Mouse (Mus musculus): ENCODE measurements at regions not wholly inside any gene's neighbourhood (a gene's known extent, or its start where the extent isn't known, plus 50 kb on each side); places are given as distances from the start of the nearest gene placed in this dataset.

DNA sequence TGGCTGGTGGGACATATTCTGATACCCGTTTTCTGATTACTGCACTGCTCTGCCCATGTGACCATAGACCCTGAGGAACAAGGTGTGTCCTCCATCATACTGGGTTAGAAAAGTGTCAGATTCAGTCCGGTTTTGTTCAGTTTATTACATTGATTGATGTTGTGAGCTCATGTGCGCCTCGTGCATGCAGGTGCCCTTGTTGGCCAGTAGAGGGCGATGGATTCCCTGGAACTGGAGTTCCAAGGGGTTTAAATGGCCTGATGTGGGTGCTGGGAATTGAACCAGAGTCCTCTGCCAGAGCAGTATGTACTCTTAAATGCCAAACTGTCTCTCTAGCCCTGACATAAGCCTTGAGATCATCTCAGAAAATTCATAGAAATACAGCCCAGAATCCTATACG is 144.8 kb upstream of the 1600014C23Rik start:
- Histone ChIP-seq H3K9ac (replicated peaks) (no peak overlapping the region), H3K27me3 (peaks cover 6% of the 10 kb centered on the region), H3K4me3 (replicated peaks) (no peak overlapping the region), H3K9me3 (peaks cover 5% of the 10 kb centered on the region; the same call in 1 of the 2 replicates), H3K27ac (no peak overlapping the region), H3K36me3 (no peaks in the 10 kb centered on the region), H3K4me2 (no peak overlapping the region), H3K4me1 (replicated peaks) (peaks cover 33% of the 10 kb centered on the region)
- WGBS = 91% methylated on average over 6 of the region's 6 CpGs
- ATAC-seq (ENCODE audit: insufficient number of reproducible peaks, insufficient read depth, low FRiP score, low TSS enrichment, low read depth) = no peak

DNA sequence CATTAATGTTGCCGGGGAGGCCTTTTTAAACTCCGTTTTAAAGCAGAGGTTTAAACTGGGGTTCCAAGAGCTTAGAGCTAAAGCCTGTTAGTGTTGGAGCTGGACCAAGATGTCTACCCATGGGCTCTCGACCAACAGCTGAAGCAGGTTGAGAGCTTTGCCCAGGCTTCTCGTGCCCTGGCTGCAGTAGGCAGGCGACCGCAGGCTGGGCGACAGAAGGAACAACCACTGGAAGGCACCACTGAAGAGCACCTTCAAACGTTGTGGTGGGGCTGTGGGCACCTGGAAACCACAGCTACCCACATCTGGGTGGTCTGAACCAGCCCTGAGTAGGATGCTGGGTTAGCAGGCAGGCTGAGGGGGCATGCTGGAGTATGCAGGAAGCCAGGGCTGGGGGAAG is 141.7 kb upstream of the 1600014C23Rik start:
- H3K4me2 ChIP-seq = no peak overlapping the region
- H3K9ac ChIP-seq (replicated peaks) = no peak overlapping the region
- no peak for ATAC-seq (ENCODE audit: insufficient number of reproducible peaks, insufficient read depth, low FRiP score, low TSS enrichment, low read depth)
- H3K9me3 ChIP-seq = peaks cover 5% of the 10 kb centered on the region; the same call in 1 of the 2 replicates
- H3K27me3 ChIP-seq = peaks cover 24% of the 10 kb centered on the region
- 82% methylated on average over 8 of the region's 8 CpGs for WGBS
- no peaks in the 10 kb centered on the region for H3K36me3 ChIP-seq
- peaks cover 56% of the 10 kb centered on the region for H3K4me1 ChIP-seq (replicated peaks)
- no peak overlapping the region for H3K4me3 ChIP-seq (replicated peaks)
- no peak overlapping the region for H3K27ac ChIP-seq

DNA sequence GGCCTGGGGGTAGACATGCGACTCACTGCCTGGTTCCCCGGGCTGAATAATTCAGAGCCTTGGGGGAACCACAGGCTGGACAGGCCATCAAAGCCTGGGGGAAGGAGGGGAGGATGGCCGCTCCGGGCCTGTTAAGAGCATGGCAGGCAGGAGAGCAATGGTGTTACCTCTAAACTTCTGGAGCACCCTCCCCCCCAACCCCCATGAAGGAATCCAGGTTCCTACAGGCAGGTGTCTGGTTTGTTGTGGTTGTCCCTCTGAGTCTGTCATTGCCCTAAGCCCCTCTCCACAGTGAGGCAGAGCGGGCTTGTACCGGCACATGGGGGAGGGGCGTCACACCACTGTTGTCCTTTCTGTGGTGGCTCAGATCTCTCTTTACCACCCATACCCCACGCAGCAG is 140.4 kb upstream of the 1600014C23Rik start:
- Histone ChIP-seq H3K4me1 (replicated peaks) (peaks cover 57% of the 10 kb centered on the region), H3K4me2 (peak overlapping the region; percentile 49), H3K36me3 (no peaks in the 10 kb centered on the region), H3K27ac (no peak overlapping the region), H3K4me3 (replicated peaks) (no peak overlapping the region), H3K27me3 (peaks cover 24% of the 10 kb centered on the region), H3K9me3 (peaks cover 5% of the 10 kb centered on the region; the same call in 1 of the 2 replicates), H3K9ac (replicated peaks) (no peak overlapping the region)
- 12% methylated on average over 8 of the region's 8 CpGs for WGBS
- no peak for ATAC-seq (ENCODE audit: insufficient number of reproducible peaks, insufficient read depth, low FRiP score, low TSS enrichment, low read depth)

DNA sequence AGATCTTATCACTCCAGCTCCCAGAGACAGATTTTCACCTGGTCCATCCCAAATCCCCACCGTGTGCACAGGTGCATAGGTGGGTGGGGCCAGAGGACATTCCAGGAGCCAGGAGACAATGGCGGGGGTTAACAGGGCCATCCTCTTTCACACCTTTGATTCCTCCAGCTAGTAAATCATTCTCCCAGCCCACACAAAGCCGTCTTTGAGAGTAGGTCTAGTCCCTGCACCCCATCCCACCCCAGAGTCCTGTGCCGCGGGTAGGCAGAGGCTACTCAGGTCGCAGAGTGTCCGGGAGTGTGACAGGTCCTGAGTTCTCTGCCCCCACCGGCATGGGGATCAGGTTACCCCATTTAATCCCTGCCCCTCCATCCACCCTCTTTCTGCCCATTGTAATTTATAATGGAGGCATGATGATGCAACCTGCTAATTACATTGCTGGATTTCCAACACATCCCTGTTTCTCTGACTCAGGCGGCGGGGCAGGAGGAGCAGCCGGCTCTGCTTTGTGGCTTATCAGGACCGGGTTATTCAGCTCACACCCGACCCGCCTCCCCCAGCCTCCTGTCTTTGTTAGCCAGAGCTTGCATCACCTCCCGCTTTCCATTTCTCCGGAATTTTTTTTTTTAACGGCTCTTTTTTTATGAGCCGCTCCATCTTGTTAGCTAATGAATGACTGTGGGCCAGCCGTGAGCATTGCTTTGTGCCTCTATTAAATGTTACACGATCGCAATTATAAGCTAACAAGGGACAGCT is 139.7 kb upstream of the 1600014C23Rik start:
- 2% methylated on average over 21 of the region's 21 CpGs for WGBS
- peaks cover 24% of the 10 kb centered on the region for H3K27me3 ChIP-seq
- H3K4me1 ChIP-seq (replicated peaks) = peaks cover 57% of the 10 kb centered on the region

GRCm38 (mm10) chr17:45871666-45872653 is 138.3 kb upstream of the 1600014C23Rik start:
- H3K27me3 ChIP-seq = peaks cover 24% of the 10 kb centered on the region
- no peaks in the 10 kb centered on the region for H3K36me3 ChIP-seq
- H3K4me2 ChIP-seq = peak overlapping the region; percentile 28
- H3K9me3 ChIP-seq = no peaks in the 10 kb centered on the region
- 0 out of 2 replicates have a peak overlapping the region, but pooled peaks have one; percentile 23 for H3K27ac ChIP-seq
- ATAC-seq (ENCODE audit: insufficient number of reproducible peaks, insufficient read depth, low FRiP score, low TSS enrichment, low read depth) = no peak
- 37% methylated on average over 22 of the region's 22 CpGs for WGBS
- H3K4me1 ChIP-seq (replicated peaks) = peaks cover 60% of the 10 kb centered on the region
- no peak overlapping the region for H3K9ac ChIP-seq (replicated peaks)
- no peak overlapping the region; the same call in 1 of the 2 replicates for H3K4me3 ChIP-seq (replicated peaks)

More for the DNA sequence above, 139.7 kb upstream of the 1600014C23Rik start:
- H3K27ac ChIP-seq = no peak overlapping the region
- H3K9ac ChIP-seq (replicated peaks) = peak overlapping the region; percentile 40; the same call in 1 of the 2 replicates
- peak overlapping the region; percentile 49 for H3K4me2 ChIP-seq
- no peaks in the 10 kb centered on the region for H3K36me3 ChIP-seq
- no peak for ATAC-seq (ENCODE audit: insufficient number of reproducible peaks, insufficient read depth, low FRiP score, low TSS enrichment, low read depth)
- peaks cover 1% of the 10 kb centered on the region; the same call in 1 of the 2 replicates for H3K9me3 ChIP-seq
- H3K4me3 ChIP-seq (replicated peaks) = peak overlapping the region; percentile 18

GRCm38 (mm10) chr17:45871067-45871466 is 137.4 kb upstream of the 1600014C23Rik start:
- H3K9ac ChIP-seq (replicated peaks) = no peak overlapping the region
- no peak overlapping the region for H3K27ac ChIP-seq
- H3K4me3 ChIP-seq (replicated peaks) = no peak overlapping the region
- no peak overlapping the region for H3K4me2 ChIP-seq
- H3K4me1 ChIP-seq (replicated peaks) = peaks cover 64% of the 10 kb centered on the region
- 83% methylated on average over 9 of the region's 9 CpGs for WGBS
- ATAC-seq (ENCODE audit: insufficient number of reproducible peaks, insufficient read depth, low FRiP score, low TSS enrichment, low read depth) = no peak
- H3K9me3 ChIP-seq = no peaks in the 10 kb centered on the region
- H3K36me3 ChIP-seq = no peaks in the 10 kb centered on the region
- H3K27me3 ChIP-seq = peaks cover 24% of the 10 kb centered on the region

DNA sequence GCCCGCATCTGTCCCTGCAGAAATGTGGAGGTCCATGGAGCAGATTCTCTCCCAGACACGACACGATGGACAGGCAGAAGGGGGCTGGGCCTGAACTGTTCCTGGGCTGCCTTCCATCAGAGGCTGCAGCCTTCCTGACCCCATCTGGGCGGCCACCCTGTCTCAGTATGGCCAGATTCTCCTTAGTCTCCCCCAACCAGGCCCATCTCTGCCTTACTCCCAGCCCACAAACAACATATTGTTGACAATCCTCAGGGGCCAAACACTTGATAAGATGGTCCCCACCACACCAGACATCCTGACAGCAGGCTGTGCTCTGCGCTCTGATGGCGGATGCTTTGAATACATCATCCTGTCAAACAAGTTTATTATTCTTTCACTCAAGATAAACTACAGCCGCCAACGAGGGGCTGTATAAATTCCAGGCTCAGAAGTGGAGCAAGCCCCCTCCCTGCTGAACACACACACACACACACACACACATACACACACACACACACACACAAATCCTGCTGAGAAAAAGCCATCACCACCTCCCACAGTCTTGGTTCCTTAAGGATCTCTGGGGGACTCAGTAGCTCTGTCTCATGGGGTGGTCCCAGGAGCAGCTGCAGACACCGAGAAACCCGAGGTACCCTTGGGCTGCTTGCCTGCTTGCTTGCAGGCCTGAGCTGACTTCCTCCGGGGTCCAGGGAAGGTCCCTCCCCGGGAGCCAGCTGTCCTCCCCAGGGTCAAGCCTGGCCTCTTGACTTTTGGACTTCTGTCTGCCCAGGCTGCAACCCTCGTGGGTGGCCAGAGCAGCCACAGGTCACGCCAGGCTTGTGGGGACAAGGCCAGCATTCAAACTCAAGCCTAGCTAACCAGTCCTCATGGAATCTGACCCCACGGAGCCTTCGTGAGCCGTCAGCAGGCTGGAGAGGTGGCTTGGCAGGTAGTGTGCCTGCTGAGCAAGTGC is 135.6 kb upstream of the 1600014C23Rik start:
- Histone ChIP-seq H3K4me1 (replicated peaks) (peaks cover 69% of the 10 kb centered on the region), H3K4me3 (replicated peaks) (no peak overlapping the region), H3K9ac (replicated peaks) (peak overlapping the region; percentile 5; the same call in 1 of the 2 replicates), H3K27me3 (peaks cover 20% of the 10 kb centered on the region), H3K4me2 (no peak overlapping the region), H3K36me3 (no peaks in the 10 kb centered on the region), H3K9me3 (no peaks in the 10 kb centered on the region), H3K27ac (peak overlapping the region; percentile 59; the same call in 1 of the 2 replicates)
- no peak for ATAC-seq (ENCODE audit: insufficient number of reproducible peaks, insufficient read depth, low FRiP score, low TSS enrichment, low read depth)
- 47% methylated on average over 17 of the region's 17 CpGs for WGBS

- H3K4me1 ChIP-seq (replicated peaks) = peaks cover 69% of the 10 kb centered on the region
- H3K9me3 ChIP-seq = no peaks in the 10 kb centered on the region
- no peak overlapping the region for H3K27ac ChIP-seq
- ATAC-seq (ENCODE audit: insufficient number of reproducible peaks, insufficient read depth, low FRiP score, low TSS enrichment, low read depth) = no peak
- no peak overlapping the region for H3K9ac ChIP-seq (replicated peaks)
- H3K4me2 ChIP-seq = no peak overlapping the region
- WGBS = 81% methylated on average over 4 of the region's 4 CpGs
- H3K36me3 ChIP-seq = no peaks in the 10 kb centered on the region
- H3K27me3 ChIP-seq = peaks cover 19% of the 10 kb centered on the region
- no peak overlapping the region for H3K4me3 ChIP-seq (replicated peaks)
Observed at GRCm38 (mm10) chr17:45868539-45868938, 134.9 kb upstream of the 1600014C23Rik start.

DNA sequence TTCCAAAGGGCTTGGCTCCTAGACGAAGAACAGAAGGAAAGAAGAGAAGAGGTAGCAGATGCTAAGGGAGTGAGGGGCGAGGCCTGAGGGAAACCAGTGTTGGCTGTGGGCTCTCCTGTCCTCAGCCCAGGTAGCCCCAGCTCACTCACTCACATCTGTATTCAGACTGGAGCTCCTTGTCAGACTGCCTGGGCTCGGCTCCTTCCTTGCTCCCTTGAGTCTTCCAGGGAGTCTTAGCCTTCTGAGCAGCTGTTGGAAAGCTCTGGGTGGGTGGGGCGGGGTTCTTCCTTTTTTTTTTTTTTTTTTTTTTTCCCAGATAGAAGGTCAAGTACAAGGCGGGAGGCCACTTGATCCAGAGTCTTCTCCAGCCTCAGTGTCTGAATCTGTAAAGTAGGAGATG is 134.1 kb upstream of the 1600014C23Rik start:
- no peaks in the 10 kb centered on the region for H3K9me3 ChIP-seq
- ATAC-seq (ENCODE audit: insufficient number of reproducible peaks, insufficient read depth, low FRiP score, low TSS enrichment, low read depth) = no peak
- H3K9ac ChIP-seq (replicated peaks) = no peak overlapping the region
- H3K4me1 ChIP-seq (replicated peaks) = peaks cover 68% of the 10 kb centered on the region
- H3K4me3 ChIP-seq (replicated peaks) = no peak overlapping the region
- H3K36me3 ChIP-seq = no peaks in the 10 kb centered on the region
- peaks cover 11% of the 10 kb centered on the region for H3K27me3 ChIP-seq
- H3K4me2 ChIP-seq = no peak overlapping the region
- H3K27ac ChIP-seq = no peak overlapping the region
- 74% methylated on average over 5 of the region's 5 CpGs for WGBS

DNA sequence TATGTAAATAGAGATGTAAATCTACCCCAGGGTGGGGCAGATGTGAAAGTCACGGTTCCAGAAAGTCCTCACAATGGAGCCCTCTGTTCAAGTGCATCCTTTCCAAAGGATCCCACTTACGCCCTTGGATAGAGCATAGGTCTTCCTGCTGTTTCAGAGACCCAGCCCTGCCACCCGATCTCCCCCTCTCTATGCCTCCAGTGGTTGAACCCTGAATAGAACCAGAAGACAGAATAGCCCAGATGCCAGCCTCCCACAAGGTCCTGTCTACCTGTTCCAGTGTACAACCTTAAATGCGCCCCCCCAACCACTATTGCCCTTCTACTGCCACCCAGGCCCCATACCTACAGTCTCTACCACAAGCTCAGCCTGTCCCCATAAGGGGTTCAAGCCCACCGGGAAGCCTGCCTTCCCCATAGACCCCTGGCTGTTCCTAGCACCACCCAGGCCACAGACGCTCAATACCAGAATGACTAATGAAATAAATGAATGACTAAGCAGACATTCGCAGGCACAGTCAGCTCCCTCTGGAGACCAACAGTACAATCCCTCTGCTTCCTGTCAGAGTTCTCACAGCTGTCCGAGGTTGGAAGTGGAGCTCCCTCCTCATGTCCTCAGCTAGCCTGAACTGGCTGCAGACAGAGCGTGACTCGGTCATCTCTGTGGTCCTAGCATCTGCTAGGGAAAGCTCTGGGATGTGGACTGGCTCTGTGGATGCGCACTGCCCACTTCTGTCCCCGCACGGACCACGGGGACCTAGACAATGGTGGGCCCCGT is 133.4 kb upstream of the 1600014C23Rik start:
- WGBS = 73% methylated on average over 15 of the region's 15 CpGs
- peaks cover 68% of the 10 kb centered on the region for H3K4me1 ChIP-seq (replicated peaks)

More for the DNA sequence above, 133.4 kb upstream of the 1600014C23Rik start:
- Histone ChIP-seq H3K27me3 (0 out of 2 replicates have a peak, but pooled peaks cover 7% of the 10 kb centered on the region), H3K4me3 (replicated peaks) (no peak overlapping the region), H3K9me3 (no peaks in the 10 kb centered on the region), H3K4me2 (no peak overlapping the region), H3K9ac (replicated peaks) (no peak overlapping the region), H3K36me3 (no peaks in the 10 kb centered on the region), H3K27ac (no peak overlapping the region)
- ATAC-seq (ENCODE audit: insufficient number of reproducible peaks, insufficient read depth, low FRiP score, low TSS enrichment, low read depth) = no peak
